Mouse (Mus musculus) cortical plate, adult 2 months (tissue): ENCODE measurements around the gene Pfdn4.

Experiments
- CTCF ChIP-seq: fragments of 200-500 bp; IDR thresholded peaks from 2 replicates; pipeline ENCODE4 v1.5.1; 2011; ENCODE audit warnings: mild to moderate bottlenecking, control low read depth, low read length; ENCODE audit not compliant: insufficient read depth; ENCODE audit errors: extremely low read depth
- POLR2A ChIP-seq: fragments of 200-500 bp; IDR thresholded peaks from 2 replicates; pipeline ENCODE4 v1.6.1; 2011; ENCODE audit warnings: mild to moderate bottlenecking, low read length, control low read depth; ENCODE audit not compliant: insufficient read depth; ENCODE audit errors: extremely low read depth

DNA sequence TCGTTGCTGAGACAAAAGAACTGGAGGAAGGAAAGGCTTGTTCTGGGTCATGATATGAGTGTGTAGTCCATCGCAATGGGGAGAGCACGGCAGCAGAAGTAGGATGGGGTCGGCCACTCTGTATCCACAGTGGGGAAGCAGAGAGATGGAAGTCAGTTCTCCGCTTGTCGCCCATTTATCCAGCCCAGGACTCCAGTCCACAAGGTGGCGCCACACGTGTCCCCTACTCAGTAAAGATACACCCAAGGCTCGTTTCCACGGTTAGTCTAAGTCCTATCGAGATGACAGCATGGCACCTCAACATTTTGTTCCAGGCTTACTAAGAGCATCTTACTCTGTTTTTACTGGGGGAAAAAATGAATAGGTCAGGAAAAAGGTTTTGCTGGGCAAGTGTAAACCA is 20.0 kb upstream of the Pfdn4 start:
- TF ChIP-seq CTCF (no peak), POLR2A (no peak)
